Mouse (Mus musculus): ENCODE data around the gene Dnah2. TPM values are rescaled to one million over a fixed set of nuclear protein-coding genes. Genes with fewer than 3 reads are reported as not detected.

The Dnah2 gene
- 3.1 TPM in 2 replicates for polyA plus RNA-seq (2012; rRNA removed)

- 42% methylated on average over 12 of the region's 12 CpGs for WGBS
- Histone ChIP-seq H3K4me1 (ENCODE audit: control insufficient read depth, insufficient read depth, low read length) (peaks cover 4% of the 10 kb centered on the region; the same call in 1 of the 2 replicates), H3K4me3 (replicated peaks; ENCODE audit: extremely low read depth, low read depth, low read length) (no peak within 1 kb of the TSS)
- TF ChIP-seq POLR2A (IDR thresholded peaks at IDR 0.05; ENCODE audit: borderline replicate concordance, extremely low read depth, low read depth, low read length), result no peak
- TF ChIP-seq CTCF (IDR thresholded peaks at IDR 0.05; ENCODE audit: insufficient read depth, low read length), result no peak
- DNase-seq, result no peak
These were observed at the start of gene Dnah2 for GRCm38 (mm10) chr11:69549060-69549656. Gene Dnah2, minus strand, starts transcription at chr11:69549110.

DNA sequence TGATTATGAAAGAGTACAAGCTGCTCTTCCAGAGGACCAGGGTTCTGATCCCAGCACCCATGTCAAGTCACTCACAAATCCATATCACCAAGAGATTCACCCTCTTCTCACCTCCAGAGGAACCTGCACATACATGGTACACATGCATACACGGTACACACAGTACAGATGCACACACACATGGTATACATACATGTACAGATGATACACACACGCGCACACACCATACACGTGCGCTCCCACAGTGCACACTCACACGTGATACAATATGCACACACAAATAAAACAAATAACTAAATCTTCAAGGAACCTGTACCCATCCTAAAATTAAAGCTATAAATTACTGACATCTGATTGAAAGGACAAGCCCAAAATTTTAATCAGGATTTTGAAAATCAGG is 45.9 kb upstream of the Dnah2 start:
- DNase-seq, result no peak
- no peaks in the 10 kb centered on the region for H3K4me1 ChIP-seq (ENCODE audit: control insufficient read depth, insufficient read depth, low read length)
- 95% methylated on average over 6 of the region's 6 CpGs for WGBS
- TF ChIP-seq CTCF (IDR thresholded peaks at IDR 0.05; ENCODE audit: insufficient read depth, low read length) (no peak), POLR2A (IDR thresholded peaks at IDR 0.05; ENCODE audit: borderline replicate concordance, extremely low read depth, low read depth, low read length) (no peak)
- no peak overlapping the region for H3K4me3 ChIP-seq (replicated peaks; ENCODE audit: extremely low read depth, low read depth, low read length)

DNA sequence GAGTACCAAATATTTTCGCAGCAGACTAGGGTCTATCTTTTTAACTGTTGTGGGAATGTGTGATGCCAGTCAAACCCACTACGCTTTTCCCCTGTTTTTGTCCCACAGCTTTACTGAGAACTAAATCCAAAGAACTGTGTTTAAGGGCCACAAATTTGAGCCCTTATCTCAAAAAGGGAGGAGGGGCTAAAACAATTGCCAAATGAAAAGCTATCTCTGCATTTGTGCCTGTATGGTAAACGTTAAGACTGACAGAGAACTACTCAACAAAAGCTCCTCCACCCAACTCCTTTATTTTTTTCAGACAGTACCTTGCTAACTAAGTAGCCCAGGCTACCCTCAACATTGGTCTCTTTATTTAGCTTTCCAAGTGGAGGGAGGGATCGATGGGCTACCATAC is 43.9 kb upstream of the Dnah2 start:
- H3K4me3 ChIP-seq (replicated peaks; ENCODE audit: extremely low read depth, low read depth, low read length), result no peak overlapping the region
- no peaks in the 10 kb centered on the region for H3K4me1 ChIP-seq (ENCODE audit: control insufficient read depth, insufficient read depth, low read length)
- TF ChIP-seq POLR2A (IDR thresholded peaks at IDR 0.05; ENCODE audit: borderline replicate concordance, extremely low read depth, low read depth, low read length) (no peak), CTCF (IDR thresholded peaks at IDR 0.05; ENCODE audit: insufficient read depth, low read length) (no peak)
- WGBS, result 75% methylated on average over 4 of the region's 4 CpGs
- DNase-seq, result no peak

DNA sequence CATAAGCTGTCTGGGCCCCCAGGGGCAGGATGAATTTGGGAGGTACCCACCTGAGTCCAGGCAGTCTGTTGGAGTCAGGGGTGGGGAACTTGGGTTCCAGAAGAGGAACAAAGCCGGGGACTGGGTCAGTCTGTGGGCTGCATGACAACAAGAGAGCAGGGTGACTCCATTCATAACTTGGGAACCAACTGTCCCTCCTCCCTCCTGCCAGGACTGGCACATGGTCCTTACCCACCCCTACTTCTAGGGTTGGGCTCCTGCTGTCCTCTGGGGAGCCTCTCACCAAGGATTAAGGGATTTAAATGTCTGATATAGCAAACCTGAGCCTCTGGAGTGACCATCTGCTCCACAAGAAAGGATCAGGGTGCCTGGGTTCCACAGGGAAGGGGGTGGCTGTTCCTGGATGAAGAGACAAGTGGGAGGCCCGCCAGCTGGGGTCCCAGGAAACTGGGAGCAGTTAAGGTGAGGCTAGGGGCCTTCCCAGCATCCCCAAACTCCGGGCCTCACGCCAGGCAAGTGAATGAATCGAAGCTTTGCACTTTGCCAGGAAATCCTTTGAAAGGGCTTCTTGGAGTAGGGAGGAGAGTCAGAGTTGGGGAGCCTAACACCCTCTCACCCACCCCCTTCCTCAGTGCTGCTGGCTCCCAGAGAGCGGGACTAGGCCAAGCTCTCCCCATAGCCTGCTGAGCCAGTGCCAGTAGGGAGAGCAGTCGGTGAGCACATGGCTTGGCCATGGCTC is 43.2 kb upstream of the Dnah2 start:
- Histone ChIP-seq H3K4me1 (ENCODE audit: control insufficient read depth, insufficient read depth, low read length) (no peaks in the 10 kb centered on the region), H3K4me3 (replicated peaks; ENCODE audit: extremely low read depth, low read depth, low read length) (no peak overlapping the region)
- DNase-seq, result no peak
- 73% methylated on average over 7 of the region's 7 CpGs for WGBS
- no peak for TF ChIP-seq POLR2A (IDR thresholded peaks at IDR 0.05; ENCODE audit: borderline replicate concordance, extremely low read depth, low read depth, low read length)
- no peak for TF ChIP-seq CTCF (IDR thresholded peaks at IDR 0.05; ENCODE audit: insufficient read depth, low read length)

DNA sequence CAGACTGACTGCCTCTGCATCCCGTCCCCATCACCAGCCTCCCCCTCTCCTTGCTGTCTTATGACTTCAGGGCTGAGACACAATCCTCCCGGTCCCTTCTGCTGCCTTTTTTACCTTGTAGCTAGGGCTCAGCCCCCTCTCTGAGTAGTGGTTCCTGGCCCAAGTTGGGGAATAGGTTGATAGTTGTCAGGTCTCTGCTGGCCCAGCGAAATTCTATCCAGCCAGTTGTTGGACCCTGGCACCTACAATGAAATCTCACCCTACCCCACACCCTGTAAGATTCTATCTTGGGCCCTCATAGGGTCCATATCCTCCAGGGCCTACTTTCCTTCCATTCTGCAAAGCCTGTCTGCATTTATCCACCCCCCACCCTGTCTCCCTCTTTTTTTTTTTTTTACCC is 42.5 kb upstream of the Dnah2 start:
- H3K4me3 ChIP-seq (replicated peaks; ENCODE audit: extremely low read depth, low read depth, low read length), result no peak overlapping the region
- TF ChIP-seq CTCF (IDR thresholded peaks at IDR 0.05; ENCODE audit: insufficient read depth, low read length) (no peak), POLR2A (IDR thresholded peaks at IDR 0.05; ENCODE audit: borderline replicate concordance, extremely low read depth, low read depth, low read length) (no peak)
- DNase-seq, result no peak
- WGBS, result 87% methylated on average over 3 of the region's 3 CpGs
- no peaks in the 10 kb centered on the region for H3K4me1 ChIP-seq (ENCODE audit: control insufficient read depth, insufficient read depth, low read length)

GRCm38 (mm10) chr11:69590622-69591021 is 41.7 kb upstream of the Dnah2 start:
- no peaks in the 10 kb centered on the region for H3K4me1 ChIP-seq (ENCODE audit: control insufficient read depth, insufficient read depth, low read length)
- no peak overlapping the region for H3K4me3 ChIP-seq (replicated peaks; ENCODE audit: extremely low read depth, low read depth, low read length)
- no peak for DNase-seq
- TF ChIP-seq CTCF (IDR thresholded peaks at IDR 0.05; ENCODE audit: insufficient read depth, low read length) (no peak), POLR2A (IDR thresholded peaks at IDR 0.05; ENCODE audit: borderline replicate concordance, extremely low read depth, low read depth, low read length) (no peak)
- 91% methylated on average over 8 of the region's 8 CpGs for WGBS

- no peak for DNase-seq
- 89% methylated on average over 22 of the region's 22 CpGs for WGBS
- no peaks in the 10 kb centered on the region for H3K4me1 ChIP-seq (ENCODE audit: control insufficient read depth, insufficient read depth, low read length)
- no peak for TF ChIP-seq CTCF (IDR thresholded peaks at IDR 0.05; ENCODE audit: insufficient read depth, low read length)
- TF ChIP-seq POLR2A (IDR thresholded peaks at IDR 0.05; ENCODE audit: borderline replicate concordance, extremely low read depth, low read depth, low read length), result no peak
- no peak overlapping the region for H3K4me3 ChIP-seq (replicated peaks; ENCODE audit: extremely low read depth, low read depth, low read length)
These were observed 40.4 kb upstream of the Dnah2 start for GRCm38 (mm10) chr11:69589207-69589834.

GRCm38 (mm10) chr11:69585718-69586325 is 36.9 kb upstream of the Dnah2 start:
- DNase-seq, result no peak
- 70% methylated on average over 7 of the region's 7 CpGs for WGBS
- H3K4me1 ChIP-seq (ENCODE audit: control insufficient read depth, insufficient read depth, low read length), result no peaks in the 10 kb centered on the region; the same call in 1 of the 2 replicates
- TF ChIP-seq POLR2A (IDR thresholded peaks at IDR 0.05; ENCODE audit: borderline replicate concordance, extremely low read depth, low read depth, low read length) (no peak), CTCF (IDR thresholded peaks at IDR 0.05; ENCODE audit: insufficient read depth, low read length) (no peak)
- H3K4me3 ChIP-seq (replicated peaks; ENCODE audit: extremely low read depth, low read depth, low read length), result no peak overlapping the region

DNA sequence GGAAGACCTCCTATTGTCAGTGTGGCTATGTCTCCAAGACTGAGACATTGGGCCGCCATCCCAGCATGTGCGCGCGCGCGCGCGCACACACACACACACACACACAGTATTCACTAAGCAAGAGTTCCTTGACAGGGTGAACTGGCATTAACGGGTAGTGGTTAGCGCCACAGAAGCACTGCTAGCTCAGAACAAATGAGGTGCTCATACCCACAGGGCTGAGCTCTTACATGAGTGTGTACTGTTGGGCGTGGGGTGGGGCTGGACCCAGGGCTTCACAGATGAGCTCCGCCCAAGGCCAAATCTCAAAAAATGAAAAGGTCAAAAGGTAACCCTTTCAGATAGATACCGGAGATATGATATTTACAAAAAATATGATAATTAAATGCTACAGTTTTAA is 36.0 kb upstream of the Dnah2 start:
- TF ChIP-seq CTCF (IDR thresholded peaks at IDR 0.05; ENCODE audit: insufficient read depth, low read length), result no peak
- no peak for TF ChIP-seq POLR2A (IDR thresholded peaks at IDR 0.05; ENCODE audit: borderline replicate concordance, extremely low read depth, low read depth, low read length)
- no peak overlapping the region for H3K4me3 ChIP-seq (replicated peaks; ENCODE audit: extremely low read depth, low read depth, low read length)
- DNase-seq, result no peak
- H3K4me1 ChIP-seq (ENCODE audit: control insufficient read depth, insufficient read depth, low read length), result no peaks in the 10 kb centered on the region; the same call in 1 of the 2 replicates
- 94% methylated on average over 13 of the region's 13 CpGs for WGBS
